Mouse (Mus musculus) CD4-positive, CD25-positive, alpha-beta regulatory T cell (primary cell): ENCODE data around the gene Ap1b1. TPM values are rescaled to one million over a fixed set of nuclear protein-coding genes. Genes with fewer than 3 reads are reported as not detected.

Source experiments
- polyA plus RNA-seq: library from polyadenylated mRNA; unstranded; fragments of 100-300 nt; shearing (Covaris generic); gene quantifications from one replicate; pipeline ENCODE4 v1.2.1, GENCODE M21; 2017

Gene Ap1b1
- 99.1 TPM for polyA plus RNA-seq

DNA sequence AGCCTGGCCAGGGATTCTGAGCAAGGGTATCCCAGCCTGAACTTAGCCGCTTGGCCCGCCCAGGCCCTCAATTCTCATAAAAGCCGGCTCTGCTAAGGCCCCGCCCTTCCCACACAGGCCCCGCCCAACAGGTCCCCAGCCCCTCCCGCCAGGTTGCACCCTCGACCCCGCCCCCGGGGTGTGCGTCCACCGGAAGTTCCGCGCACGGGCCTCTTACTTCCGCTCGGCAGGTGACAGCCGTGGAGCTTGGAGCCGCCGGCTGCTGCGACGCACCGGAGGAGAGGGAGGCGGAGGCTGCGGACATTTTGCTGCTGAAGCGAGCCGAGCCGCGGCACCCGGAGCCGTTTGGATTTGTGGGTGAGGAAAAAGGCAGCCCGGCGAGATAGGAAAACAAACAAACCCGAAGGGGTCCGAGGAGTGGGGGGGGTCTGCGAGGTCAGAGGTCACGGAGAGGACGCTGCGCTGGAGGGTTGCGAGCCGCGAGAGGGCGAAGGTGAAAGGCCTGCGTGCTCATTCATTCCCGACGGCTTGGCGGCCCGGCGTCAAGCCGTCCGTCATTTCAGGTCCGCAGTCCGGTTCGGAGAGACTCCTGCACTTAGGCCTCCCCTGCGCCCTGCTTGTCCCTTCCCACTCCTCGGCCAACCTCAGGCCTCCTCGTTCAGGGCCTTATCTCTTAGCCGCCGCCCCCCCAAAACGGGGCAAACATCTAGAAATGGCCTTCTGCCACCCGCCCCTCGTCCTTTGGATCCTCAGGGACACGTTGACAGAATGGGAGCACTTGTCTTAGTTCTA is at the start of gene Ap1b1:
TSS of gene Ap1b1 (plus strand) at position 130 of the 792 bp plus-strand sequence.

DNA sequence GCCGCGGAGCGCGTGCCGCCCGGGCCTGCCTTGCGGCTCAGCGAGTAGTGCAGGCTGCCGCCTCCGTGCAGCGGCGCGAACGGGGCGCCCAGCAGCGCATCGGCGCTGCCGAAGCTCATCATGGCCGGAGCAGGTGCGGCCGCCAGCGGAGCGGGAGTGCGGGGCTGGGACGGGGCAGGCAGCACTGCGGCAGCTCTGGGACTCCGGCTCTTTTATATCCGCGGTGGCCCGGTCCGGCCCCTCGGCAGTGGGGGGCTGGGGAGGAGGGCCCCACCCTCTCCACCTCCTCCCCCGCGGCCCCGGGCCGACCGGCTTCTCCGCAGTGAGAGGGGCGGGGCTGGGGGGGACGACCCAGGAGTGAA is 38.8 kb upstream of the Ap1b1 start, which contains the start of gene Nefh:
TSS of gene Nefh (minus strand) at position 252 of the 362 bp plus-strand sequence.

DNA sequence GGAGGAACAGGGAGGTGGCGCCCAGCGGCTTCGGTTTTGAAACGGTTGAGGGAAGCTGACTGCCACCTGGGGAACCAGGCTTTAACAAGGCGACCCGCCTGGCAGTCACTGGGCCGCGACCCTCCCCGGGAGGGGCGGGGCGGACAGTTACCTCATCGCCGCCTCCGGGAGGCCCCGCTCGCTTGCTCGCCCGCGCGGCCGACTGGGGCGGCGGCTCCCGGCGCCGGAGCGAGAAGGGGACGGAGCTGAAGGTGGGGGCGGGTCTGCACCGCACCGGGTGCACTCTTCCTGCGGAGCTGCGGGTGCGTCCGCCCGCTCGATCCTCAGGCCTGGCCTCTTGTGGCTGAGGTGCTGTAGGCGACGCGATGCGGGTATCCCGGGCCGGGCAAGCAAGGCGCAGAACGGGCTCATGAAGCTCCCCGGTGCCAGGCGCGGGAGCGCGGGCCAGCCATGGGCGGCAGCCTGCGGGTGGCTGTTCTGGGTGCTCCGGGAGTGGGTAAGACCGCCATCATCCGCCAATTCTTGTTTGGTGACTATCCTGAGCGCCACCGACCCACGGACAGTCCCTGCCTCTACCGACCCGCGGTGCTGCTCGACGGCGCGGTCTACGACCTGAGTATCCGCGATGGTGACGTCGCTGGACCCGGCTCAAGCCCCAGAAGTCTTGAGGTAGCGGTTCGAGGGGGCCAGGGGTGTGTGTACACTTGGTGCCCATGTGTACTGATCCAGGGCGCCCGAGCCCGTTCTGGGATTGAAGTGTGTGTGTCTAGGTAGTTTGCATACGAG is 71.4 kb downstream of the Ap1b1 start, which contains the start of gene Rasl10a:
TSS of gene Rasl10a (plus strand) at position 273 of the 786 bp plus-strand sequence.

DNA sequence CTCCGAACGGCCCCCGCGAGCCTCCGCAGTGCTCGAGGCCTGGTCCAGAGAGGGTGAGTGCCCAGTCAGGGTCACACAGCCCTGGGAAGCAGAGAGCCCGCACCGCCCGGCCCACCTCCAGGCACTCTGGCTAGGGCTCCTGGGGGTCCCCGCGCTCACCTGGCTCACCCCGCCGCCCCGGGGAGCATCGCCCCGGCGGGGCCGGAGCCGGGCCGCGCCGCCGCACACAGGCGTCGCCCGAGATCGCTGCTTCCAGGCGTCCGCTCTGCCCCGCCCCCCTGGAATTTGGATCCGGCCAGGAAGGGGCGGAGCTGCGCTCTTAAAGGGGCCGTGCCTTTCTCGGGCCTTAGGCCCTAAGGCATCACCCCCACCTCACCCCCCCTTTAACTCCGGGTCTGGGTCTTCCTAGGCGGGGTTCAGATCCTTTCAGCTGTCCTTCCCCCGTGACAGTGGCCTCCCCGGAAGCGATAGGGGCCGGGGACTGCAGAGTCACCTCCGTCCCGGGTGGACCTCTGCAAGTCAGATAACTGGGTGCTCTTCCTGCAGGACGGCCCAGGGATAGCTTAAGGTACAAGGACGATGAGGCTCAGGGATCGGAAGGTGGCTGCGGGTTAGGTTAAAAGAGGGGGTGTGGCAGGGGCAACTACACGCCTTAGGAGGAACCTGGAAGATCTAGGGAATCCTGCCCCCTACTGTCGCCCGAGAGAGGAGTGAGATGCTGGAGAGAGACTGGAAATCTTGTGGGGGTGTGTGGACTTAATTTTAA is 78.6 kb downstream of the Ap1b1 start, which contains the start of gene Gas2l1:
TSS of gene Gas2l1 (minus strand) at position 272 of the 766 bp plus-strand sequence.

Other genes with a start within 250 kb of the Ap1b1 start
- not detected for gene Cabp7, start 240.0 kb upstream of the Ap1b1 start, polyA plus RNA-seq
- 35.1 TPM for gene Nf2, start 137.3 kb upstream of the Ap1b1 start, polyA plus RNA-seq
- gene Nipsnap1, start 112.9 kb upstream of the Ap1b1 start, polyA plus RNA-seq: 38.4 TPM
- gene Thoc5, start 91.5 kb upstream of the Ap1b1 start, polyA plus RNA-seq: 55.4 TPM
- gene Nefh, start 38.8 kb upstream of the Ap1b1 start, polyA plus RNA-seq: 11.5 TPM
- 0.16 TPM for gene Rasl10a, start 71.3 kb downstream of the Ap1b1 start, polyA plus RNA-seq
- gene Gas2l1, start 78.5 kb downstream of the Ap1b1 start, polyA plus RNA-seq: 4.7 TPM
- gene Rhbdd3, start 112.1 kb downstream of the Ap1b1 start, polyA plus RNA-seq: 6.4 TPM
- 762 TPM for gene Ewsr1, start 112.4 kb downstream of the Ap1b1 start, polyA plus RNA-seq
- 5.1 TPM for gene Emid1, start 165.4 kb downstream of the Ap1b1 start, polyA plus RNA-seq